Mouse (Mus musculus): ENCODE results near the gene Tmtc4. TPM values are rescaled to one million over a fixed set of nuclear protein-coding genes. Genes with fewer than 3 reads are reported as not detected.
A peak's percentile ranks its signal among the peaks of the same experiment; 100 is the strongest.

The Tmtc4 gene
- 10 to 100 TPM; 19.9 to 20.9 TPM for total RNA-seq (2021)
- long read RNA-seq, experiment 1, transcript Tmtc4-201 (18 exons, 3,416 nt): major isoform, 15 of 26 reads
- long read RNA-seq, experiment 1, partial matches to known transcripts: 2 of 26 reads
- long read RNA-seq, experiment 1, other reads (novel, unspliced or antisense): 8 of 26 reads
- long read RNA-seq, experiment 2, transcript Tmtc4-201 (18 exons, 3,416 nt): major isoform, 8 of 20 reads
- long read RNA-seq, experiment 2, partial matches to known transcripts: 6 of 20 reads
- long read RNA-seq, experiment 2, other reads (novel, unspliced or antisense): 6 of 20 reads

- peak; percentile 93 to 96 for DNase-seq (ENCODE audit: low spot score in 2 of 2)
Measured at GRCm38 (mm10) chr14:122983226-122984215, at the start of gene Tmtc4. Gene Tmtc4 (minus strand): TSS chr14:122984035.

DNA sequence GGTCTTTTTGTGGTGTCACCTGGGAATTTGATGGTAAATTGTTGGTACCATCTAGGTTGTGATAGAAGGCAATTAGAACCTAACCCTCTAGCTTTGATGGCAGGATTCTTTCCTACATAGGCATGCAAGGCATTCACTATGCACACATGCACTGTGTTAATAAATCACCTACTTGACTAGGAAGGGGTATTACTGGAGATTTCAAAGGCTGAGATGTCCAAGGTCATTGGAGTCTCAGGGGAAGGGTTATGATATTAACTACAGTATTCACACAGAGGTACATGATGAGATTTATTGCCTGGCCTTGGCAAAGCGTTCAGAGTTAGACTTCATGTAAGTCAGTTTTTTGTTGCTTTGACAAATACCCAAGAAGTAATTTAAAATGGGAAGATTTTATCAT is 48.6 kb upstream of the Tmtc4 start:
- DNase-seq (ENCODE audit: low spot score in 2 of 2): no peak

- DNase-seq (ENCODE audit: low spot score in 2 of 2): no peak
Measured at GRCm38 (mm10) chr14:123027876-123028275, 44.0 kb upstream of the Tmtc4 start.

- no peak for DNase-seq (ENCODE audit: low spot score in 2 of 2)
Measured at GRCm38 (mm10) chr14:123022981-123023380, 39.1 kb upstream of the Tmtc4 start.

- DNase-seq (ENCODE audit: low spot score in 2 of 2): no peak
Measured at GRCm38 (mm10) chr14:123016310-123016709, 32.5 kb upstream of the Tmtc4 start.

DNA sequence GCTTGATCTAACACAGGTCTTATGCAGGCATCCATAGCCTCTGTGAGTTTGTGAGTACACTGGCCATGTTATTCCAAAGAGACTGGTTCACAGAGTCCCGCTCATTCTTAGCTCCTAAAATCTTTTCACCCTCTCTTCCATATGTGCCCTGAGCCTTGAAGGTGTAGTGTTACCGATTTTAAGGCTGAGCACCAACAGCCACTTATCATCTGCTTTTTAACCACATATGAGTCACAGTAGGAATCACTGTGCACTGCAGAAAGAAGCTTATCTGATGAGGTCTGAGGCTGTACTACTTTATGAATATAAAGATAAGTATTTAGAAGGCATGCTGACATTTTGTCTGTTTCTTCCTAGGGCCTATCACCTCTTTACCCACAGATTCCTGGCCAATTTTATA is 31.9 kb upstream of the Tmtc4 start:
- no peak for DNase-seq (ENCODE audit: low spot score in 2 of 2)

DNA sequence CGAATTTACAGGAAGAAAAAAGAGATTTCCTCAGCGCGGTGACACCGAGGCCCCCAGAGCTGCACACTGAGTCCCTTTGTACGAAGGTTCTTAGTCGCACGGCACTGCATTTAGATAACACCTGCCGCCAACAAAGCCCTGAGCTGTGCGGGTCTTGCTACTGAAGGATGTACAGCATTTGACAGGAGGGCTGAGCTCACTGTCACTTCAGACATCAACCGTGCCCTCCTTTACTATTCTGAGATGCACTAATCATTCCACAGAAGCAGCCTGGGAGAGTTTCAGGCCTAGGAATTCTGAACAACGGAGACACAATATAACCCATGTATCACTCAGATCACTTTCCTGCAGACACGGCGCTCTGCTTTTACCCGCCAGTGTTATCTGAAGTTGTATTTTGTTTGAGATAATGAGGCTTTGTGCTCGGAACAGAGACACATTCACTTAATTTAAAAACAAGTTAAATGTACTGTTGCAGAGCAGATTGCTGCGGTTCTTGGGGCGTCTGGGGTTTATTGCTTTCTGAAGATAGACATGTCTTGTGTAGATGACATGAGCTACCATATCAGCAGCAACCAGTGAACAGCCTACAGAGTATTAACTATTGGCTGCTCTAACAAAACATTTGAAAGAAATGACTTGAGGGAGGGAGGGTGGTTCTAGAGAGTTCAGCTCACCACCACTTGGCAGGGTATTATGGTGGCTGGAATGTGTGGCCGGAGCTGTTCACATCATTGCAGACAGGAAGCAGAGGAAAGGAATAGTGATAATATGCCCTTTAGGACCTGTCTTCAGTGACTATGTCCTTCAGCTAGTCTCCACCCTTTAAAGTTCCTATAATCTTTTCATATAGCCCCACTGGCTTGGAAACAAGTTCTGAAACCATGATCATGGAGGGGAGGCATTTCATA is 25.5 kb upstream of the Tmtc4 start:
- no peak for DNase-seq (ENCODE audit: low spot score in 2 of 2)

DNA sequence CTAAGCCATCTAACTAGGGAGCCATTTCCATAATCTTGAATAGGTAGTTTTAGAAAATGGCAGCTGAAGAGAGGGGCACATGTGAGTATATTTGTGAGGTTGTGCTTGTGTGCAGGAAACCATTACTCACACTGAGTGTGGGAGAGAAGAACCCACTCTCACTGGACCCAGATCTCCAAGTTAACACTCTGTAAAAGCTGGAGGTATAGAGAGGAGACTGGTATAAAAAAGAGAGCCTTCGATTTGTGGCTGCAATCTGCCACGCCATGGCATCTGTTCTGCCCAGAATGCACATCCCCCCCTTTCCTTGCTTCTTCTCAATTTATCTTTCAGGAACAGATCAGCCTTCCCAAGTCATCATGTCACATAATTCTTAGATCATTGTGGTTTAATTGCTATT is 24.8 kb upstream of the Tmtc4 start:
- DNase-seq (ENCODE audit: low spot score in 2 of 2): no peak

- DNase-seq (ENCODE audit: low spot score in 2 of 2): no peak
Measured at GRCm38 (mm10) chr14:123003715-123004114, 19.9 kb upstream of the Tmtc4 start.

GRCm38 (mm10) chr14:123001391-123001790 is 17.6 kb upstream of the Tmtc4 start:
- DNase-seq (ENCODE audit: low spot score in 2 of 2): no peak

- DNase-seq (ENCODE audit: low spot score in 2 of 2): no peak
Measured at GRCm38 (mm10) chr14:122997465-122997864, 13.6 kb upstream of the Tmtc4 start.

- DNase-seq (ENCODE audit: low spot score in 2 of 2): no peak
Measured at GRCm38 (mm10) chr14:122993935-122994334, 10.1 kb upstream of the Tmtc4 start.

DNA sequence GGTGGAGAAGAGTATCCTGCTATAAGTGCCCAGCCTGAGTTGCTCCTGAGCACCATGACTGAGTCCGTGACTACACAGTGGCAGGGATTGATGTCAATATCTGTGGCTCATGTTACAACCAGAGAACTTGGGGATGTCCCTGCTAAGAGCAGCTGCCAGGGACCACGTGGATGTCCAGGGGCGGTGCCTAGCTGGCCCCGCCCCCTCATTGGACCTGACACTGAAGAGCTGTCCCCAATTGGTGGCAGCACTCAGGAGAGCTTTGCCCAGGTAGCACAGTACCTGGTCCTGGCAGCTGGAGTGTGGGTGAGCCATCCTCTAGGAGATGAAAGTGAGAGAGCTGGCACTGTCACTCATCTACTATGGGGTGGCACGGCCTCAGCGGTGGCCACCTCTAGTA is 9.1 kb upstream of the Tmtc4 start:
- DNase-seq (ENCODE audit: low spot score in 2 of 2): no peak

GRCm38 (mm10) chr14:122990521-122991052 is 6.8 kb upstream of the Tmtc4 start:
- DNase-seq (ENCODE audit: low spot score in 2 of 2): no peak

- no peak for DNase-seq (ENCODE audit: low spot score in 2 of 2)
Measured at GRCm38 (mm10) chr14:122986404-122986803, 2.6 kb upstream of the Tmtc4 start.

DNA sequence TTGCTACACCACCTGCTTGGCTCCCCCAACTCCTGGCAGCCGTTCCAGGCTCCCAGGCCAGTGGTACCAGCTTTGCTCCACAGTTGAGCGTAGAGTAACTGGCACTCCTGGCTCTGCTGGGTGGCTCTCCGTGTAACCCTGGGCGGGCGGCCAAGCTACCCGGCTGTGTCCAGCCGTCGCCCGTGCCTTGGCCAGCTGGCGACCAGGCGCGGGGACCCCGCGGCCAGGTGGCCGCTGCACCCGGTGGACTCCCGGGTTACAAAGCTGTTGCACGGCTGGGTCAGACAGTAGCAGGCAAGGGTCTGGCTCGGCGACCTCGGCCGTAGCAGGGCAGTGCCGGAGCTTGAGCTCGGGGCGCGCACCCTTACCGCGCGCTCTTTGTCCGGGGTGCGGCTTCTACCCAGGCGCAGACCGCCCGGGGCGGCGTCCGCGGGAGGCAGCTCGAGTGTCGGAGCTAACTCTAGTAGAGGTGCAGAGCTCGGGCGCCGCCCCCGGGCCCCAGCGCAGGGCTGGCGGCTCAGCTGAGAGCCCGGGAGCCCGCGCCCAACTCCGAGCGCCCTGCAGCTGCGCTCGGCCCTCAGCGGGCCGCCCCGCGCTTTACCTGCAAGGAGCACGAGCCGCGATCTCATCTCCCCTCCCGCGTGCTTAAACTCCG is 1.1 kb downstream of the Tmtc4 start:
- peak; percentile 53 to 69 for DNase-seq (ENCODE audit: low spot score in 2 of 2)

DNA sequence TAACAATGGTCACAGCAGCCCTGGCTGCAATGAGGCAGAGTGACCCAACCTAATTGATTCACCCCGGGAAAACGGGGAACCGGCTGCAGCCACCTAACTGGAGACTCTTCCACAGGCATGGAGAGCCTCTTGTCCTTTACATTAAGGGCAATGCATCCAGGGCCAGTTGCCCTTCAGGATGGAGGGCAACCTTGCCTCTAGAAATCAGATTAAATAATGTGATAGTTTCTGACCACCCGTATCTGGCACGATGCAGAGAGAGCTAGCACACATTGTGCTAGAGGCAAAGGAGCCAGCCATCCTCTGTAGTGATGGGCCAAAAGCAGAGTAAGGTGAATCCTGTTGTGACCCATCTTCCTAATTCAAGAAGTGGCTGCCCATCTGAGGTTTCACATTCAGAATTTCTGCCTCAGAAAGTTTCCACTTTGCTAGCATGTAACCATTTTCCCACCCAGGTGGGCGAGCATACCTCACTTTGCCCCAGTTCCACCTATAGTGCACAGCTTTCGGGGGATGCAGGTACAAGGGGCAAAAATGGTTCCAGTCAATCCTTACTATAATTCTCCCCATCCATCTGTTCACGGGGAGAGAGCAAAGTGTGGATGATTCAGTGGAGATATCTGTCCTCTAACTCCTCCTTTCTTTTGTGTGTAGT is 1.9 kb downstream of the Tmtc4 start:
- DNase-seq (ENCODE audit: low spot score in 2 of 2): no peak

GRCm38 (mm10) chr14:122978871-122979270 is 5.0 kb downstream of the Tmtc4 start:
- no peak for DNase-seq (ENCODE audit: low spot score in 2 of 2)

DNA sequence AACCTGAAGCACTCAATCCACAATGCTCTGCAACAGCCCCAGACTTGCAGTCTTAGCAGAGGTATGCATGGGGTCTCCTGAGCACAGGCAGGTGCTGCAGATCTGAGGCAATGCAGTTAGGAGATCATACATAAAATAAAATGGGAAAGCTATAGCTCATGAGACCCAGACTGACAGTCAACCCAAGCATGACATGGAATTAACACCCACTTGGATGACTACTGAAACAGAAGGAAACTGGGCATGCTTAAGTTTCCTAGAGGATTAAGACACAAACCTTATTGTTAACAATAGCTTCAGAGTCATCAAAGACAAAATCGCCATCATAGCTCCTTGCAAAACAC is 6.1 kb downstream of the Tmtc4 start:
- no peak for DNase-seq (ENCODE audit: low spot score in 2 of 2)
